Mouse (Mus musculus) cerebellum, adult 2 months (tissue): ENCODE data around the gene Capn8.

ENCODE experiments used
- CTCF ChIP-seq: fragments of 200-500 bp; IDR thresholded peaks from 2 replicates; pipeline ENCODE4 v1.5.1; 2011; ENCODE audit warnings: low read depth, mild to moderate bottlenecking, control low read depth, low read length, moderate library complexity, borderline replicate concordance; ENCODE audit not compliant: insufficient read depth
- POLR2A ChIP-seq: fragments of 200-500 bp; IDR thresholded peaks from 2 replicates; pipeline ENCODE4 v1.6.1; 2011; ENCODE audit warnings: low read length, control low read depth, borderline replicate concordance; ENCODE audit not compliant: insufficient read depth

DNA sequence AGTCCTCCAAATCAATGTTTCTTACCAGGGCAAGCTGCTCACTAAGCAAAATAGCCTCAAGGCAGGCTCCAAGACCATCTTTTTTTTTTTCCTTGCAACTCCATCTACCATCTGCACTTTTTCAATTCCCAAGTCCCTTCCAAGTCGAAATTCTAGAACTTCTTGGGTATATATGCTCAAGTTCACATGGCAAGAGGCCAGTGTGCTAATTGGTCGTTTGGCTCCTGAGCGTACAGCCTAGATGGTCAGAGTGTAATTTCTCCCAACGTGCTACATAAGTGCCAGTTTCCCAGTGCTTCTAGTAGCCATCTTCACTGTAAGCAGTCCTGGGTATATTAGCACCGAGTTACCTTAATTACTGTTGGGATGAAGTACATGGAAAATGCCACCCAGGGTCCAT is 41.8 kb upstream of the Capn8 start:
- TF ChIP-seq CTCF (no peak), POLR2A (no peak)
